Mouse (Mus musculus): ENCODE measurements around the gene Dlg2.

- TF ChIP-seq POLR2A (IDR thresholded peaks at IDR 0.05; ENCODE audit: borderline replicate concordance, insufficient read depth, low read length) (no peak), CTCF (IDR thresholded peaks at IDR 0.05; ENCODE audit: borderline replicate concordance, insufficient read depth, low read depth, low read length) (no peak)
Observed at GRCm38 (mm10) chr7:92066851-92067250, 1590.4 kb downstream of the Dlg2 start.
